Mouse (Mus musculus) limb, embryonic 11.5 days (tissue): ENCODE measurements around the gene Adra1d. TPM values are rescaled to one million over a fixed set of nuclear protein-coding genes. Genes with fewer than 3 reads are reported as not detected.

ENCODE experiments used
- ATAC-seq: fragments of 200-750 bp; cut with Nextera tagmentation; 2 replicates; pipeline ENCODE4 v1.8.0; 2017; ENCODE audit warnings: low read depth; ENCODE audit not compliant: insufficient number of reproducible peaks, low FRiP score, low TSS enrichment
- DNase-seq: peaks from one replicate; pipeline ENCODE4 v3.0.0-alpha.2; 2015; ENCODE audit warnings: low spot score
- H3K27ac ChIP-seq: fragments of 300-500 bp; sonication (generic); replicated peaks from 2 replicates; pipeline ENCODE4 v1.5.1; 2014; ENCODE audit warnings: low read depth, mild to moderate bottlenecking, low read length
- H3K27me3 ChIP-seq: fragments of 300-500 bp; sonication (generic); 2 replicates; pipeline ENCODE4 v1.6.1; 2014; ENCODE audit warnings: mild to moderate bottlenecking, low read length, mixed read lengths; ENCODE audit not compliant: control insufficient read depth, insufficient read depth
- H3K36me3 ChIP-seq: fragments of 300-500 bp; sonication (generic); 2 replicates; pipeline ENCODE4 v1.6.1; 2014; ENCODE audit warnings: mild to moderate bottlenecking, low read length, moderate library complexity, mixed read lengths; ENCODE audit not compliant: control insufficient read depth, insufficient read depth
- H3K4me1 ChIP-seq: fragments of 300-500 bp; sonication (generic); 2 replicates; pipeline ENCODE4 v1.6.1; 2014; ENCODE audit warnings: low read length, mixed read lengths; ENCODE audit not compliant: control insufficient read depth, insufficient read depth
- H3K4me2 ChIP-seq: fragments of 300-500 bp; sonication (generic); 2 replicates; pipeline ENCODE4 v1.6.1; 2014; ENCODE audit warnings: low read depth, mild to moderate bottlenecking, moderate library complexity; ENCODE audit not compliant: severe bottlenecking
- H3K4me3 ChIP-seq: fragments of 300-500 bp; sonication (generic); 2 replicates; pipeline ENCODE4 v1.5.1; 2014; ENCODE audit warnings: low read depth, low read length
- H3K9ac ChIP-seq: fragments of 300-500 bp; sonication (generic); 2 replicates; pipeline ENCODE4 v1.6.1; 2014; ENCODE audit warnings: mild to moderate bottlenecking, low read length
- H3K9me3 ChIP-seq: fragments of 300-500 bp; sonication (generic); 2 replicates; pipeline ENCODE4 v1.6.1; 2016; ENCODE audit warnings: low read length; ENCODE audit not compliant: control insufficient read depth
- WGBS: fragments of 180-500 bp; shearing (Covaris S2); extraction: QIAGEN DNeasy Blood & Tissue Kit; methylation state at CpG from one replicate; pipeline ENCODE4 v1.1.7; 2014; 5-methylcytosine and 5-hydroxymethylcytosine counted together
- polyA plus RNA-seq: library from polyadenylated mRNA; unstranded; fragments of >200 nt; fragmentation: Nextera tagmentation; extraction: Ambion mirVana; gene quantifications from 2 replicates; pipeline ENCODE4 v1.2.1, GENCODE M21; 2014

Adra1d gene
- polyA plus RNA-seq, 1 experiment from 2014 or later, result not detected

DNA sequence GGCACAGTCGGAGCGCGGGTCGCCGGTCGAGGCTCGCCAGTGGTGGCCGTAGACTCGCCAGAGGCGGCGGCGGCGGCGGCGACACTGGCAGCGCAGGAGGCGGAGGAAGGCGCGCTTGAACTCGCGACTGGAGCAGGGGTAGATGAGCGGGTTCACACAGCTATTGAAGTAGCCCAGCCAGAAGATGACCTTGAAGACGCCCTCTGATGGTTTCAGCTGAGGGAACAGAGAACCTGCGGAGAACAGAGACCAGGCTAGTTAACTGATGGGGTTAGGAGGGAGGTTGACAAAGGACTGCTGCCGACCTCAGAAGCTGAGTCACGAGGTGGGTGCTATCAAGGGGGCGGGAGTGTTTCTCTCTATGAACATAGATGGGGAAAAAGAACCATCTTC, 15.8 kb downstream of the Adra1d start:
- no peaks in the 10 kb centered on the region for H3K9me3 ChIP-seq
- peaks cover 38% of the 10 kb centered on the region for H3K27me3 ChIP-seq
- peak overlapping the region; percentile 29 for H3K4me3 ChIP-seq
- no peak overlapping the region for H3K27ac ChIP-seq
- DNase-seq (peak; percentile 50), ATAC-seq (no peak)
- peaks cover 3% of the 10 kb centered on the region; the same call in 1 of the 2 replicates for H3K4me1 ChIP-seq
- H3K4me2 ChIP-seq, result peak overlapping the region; percentile 48
- H3K9ac ChIP-seq, result 0 out of 2 replicates have a peak overlapping the region, but pooled peaks have one; percentile 43
- WGBS, result 1% methylated on average over 27 of the region's 27 CpGs
- no peaks in the 10 kb centered on the region for H3K36me3 ChIP-seq

DNA sequence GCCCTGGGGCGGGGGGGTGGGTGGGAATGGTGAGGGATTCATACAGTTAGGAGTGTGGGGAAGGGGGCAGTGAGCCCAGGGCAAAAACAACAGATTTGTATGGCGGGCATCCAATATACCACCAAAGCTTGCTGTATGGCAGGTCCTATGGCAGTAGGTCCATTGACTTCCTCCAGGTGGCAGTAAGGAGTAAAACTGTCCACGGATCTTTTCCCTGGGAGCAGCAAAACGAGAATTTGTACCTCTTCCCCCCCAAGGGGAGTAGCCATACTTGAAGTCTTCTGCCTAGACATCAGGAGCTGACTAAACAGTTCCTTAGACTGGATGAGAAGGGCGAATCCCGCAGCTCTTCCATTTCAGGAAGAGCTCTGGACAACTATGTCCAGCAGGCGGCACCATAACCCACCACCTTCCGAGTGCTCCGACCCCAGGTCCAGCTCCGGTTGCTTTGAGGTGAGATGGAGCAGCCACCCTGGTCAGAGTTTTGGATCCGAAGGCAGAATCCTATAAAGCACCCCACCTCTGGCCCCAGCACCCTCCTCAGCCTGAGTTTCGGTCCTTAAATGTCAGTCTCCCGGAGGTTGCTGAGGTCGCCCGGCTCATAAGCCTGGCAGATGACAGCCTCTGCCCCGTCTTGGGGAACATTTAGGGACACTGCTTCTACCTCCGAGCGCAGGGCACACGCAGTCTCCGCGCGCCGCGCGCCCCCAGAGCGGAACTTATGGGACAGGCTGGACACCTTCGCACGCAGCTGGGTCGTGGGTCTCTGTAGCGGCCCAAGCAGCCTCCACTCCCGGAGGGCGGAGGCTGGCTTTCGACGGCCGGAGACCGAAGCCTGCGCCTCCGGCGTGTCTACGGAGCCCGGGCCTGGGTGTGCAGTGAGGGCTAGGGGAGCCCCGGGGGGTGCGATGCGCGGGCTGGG, 16.4 kb downstream of the Adra1d start:
- Histone ChIP-seq H3K4me1 (peaks cover 3% of the 10 kb centered on the region; the same call in 1 of the 2 replicates), H3K4me2 (peak overlapping the region; percentile 48), H3K9me3 (no peaks in the 10 kb centered on the region), H3K4me3 (peak overlapping the region; percentile 29), H3K27me3 (peaks cover 38% of the 10 kb centered on the region), H3K36me3 (no peaks in the 10 kb centered on the region), H3K27ac (no peak overlapping the region), H3K9ac (0 out of 2 replicates have a peak overlapping the region, but pooled peaks have one; percentile 43)
- ATAC-seq (peak; percentile 58; the same call in 1 of the 2 replicates), DNase-seq (peak; percentile 82)
- WGBS, result 3% methylated on average over 45 of the region's 45 CpGs

DNA sequence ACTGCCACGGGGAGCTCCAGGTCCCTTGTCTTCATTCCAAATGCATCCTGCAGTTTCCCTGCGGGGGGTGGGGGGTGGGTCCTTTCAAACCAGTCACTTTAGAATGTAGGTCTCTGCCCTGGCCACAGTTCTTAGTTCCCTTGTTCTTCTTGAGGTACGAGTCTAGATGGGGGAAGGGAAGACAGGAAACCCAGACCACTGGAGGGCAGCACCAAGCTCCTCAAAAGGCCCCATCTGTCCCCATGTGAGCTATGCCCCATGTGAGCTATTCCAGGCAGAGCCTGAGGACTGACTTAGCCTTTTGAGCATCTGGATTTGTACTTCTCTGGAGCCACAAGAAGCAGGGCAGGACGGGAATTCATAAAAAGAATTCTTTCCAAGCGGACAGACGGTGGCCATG, 19.6 kb downstream of the Adra1d start:
- DNase-seq (no peak), ATAC-seq (no peak)
- no peak overlapping the region for H3K4me3 ChIP-seq
- H3K9ac ChIP-seq, result no peak overlapping the region
- WGBS, result 24% methylated on average over 6 of the region's 6 CpGs
- H3K4me2 ChIP-seq, result no peak overlapping the region
- no peak overlapping the region for H3K27ac ChIP-seq
- no peaks in the 10 kb centered on the region for H3K36me3 ChIP-seq
- H3K27me3 ChIP-seq, result peaks cover 20% of the 10 kb centered on the region
- no peaks in the 10 kb centered on the region for H3K9me3 ChIP-seq
- peaks cover 3% of the 10 kb centered on the region; the same call in 1 of the 2 replicates for H3K4me1 ChIP-seq

DNA sequence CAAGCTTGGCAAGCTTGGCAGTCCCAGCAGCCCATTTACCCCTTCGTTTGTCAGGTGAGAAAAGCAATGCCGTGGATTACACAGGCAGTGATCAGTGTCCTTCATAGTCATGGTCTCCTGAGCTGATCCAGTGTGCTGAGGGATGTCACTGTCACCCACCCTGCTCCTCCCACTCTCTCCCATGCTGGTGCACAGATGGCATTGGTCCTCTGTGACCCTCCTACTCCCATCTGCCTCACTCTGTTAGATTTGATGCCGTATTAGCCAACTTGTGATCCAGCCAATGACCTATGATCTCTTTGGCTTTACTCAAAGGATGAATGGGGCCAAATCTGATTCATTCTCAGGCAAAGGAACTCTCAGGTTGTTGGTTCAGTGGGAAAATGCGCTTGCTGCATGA, 20.4 kb downstream of the Adra1d start:
- Histone ChIP-seq H3K27me3 (peaks cover 11% of the 10 kb centered on the region), H3K36me3 (no peaks in the 10 kb centered on the region), H3K9me3 (no peaks in the 10 kb centered on the region), H3K4me3 (no peak overlapping the region), H3K4me1 (peaks cover under 1% of the 10 kb centered on the region; the same call in 1 of the 2 replicates), H3K9ac (no peak overlapping the region), H3K27ac (no peak overlapping the region), H3K4me2 (no peak overlapping the region)
- DNase-seq (no peak), ATAC-seq (no peak)
- 85% methylated on average over 4 of the region's 4 CpGs for WGBS

DNA sequence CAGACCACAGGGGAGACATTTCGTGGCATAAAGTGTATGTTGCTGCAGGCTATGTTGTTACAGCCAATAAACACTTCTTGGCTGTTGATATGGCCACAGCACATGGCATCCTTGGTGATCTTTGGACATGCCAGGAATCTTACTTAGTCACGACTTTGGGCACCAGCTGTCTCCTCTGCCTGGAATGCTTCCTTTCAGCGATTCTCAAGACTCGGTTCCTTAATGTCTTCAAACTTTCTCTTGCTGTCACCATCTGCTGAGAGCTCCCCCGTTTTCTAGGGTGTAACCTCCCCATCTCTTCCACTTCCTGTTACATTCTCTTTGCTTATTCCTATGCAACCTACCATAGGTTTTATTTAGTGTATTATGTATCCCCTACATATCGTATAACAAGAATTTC, 22.3 kb downstream of the Adra1d start:
- H3K36me3 ChIP-seq, result no peaks in the 10 kb centered on the region
- no peak overlapping the region for H3K4me2 ChIP-seq
- no peak for ATAC-seq
- WGBS, result 89% methylated on average over 6 of the region's 6 CpGs
- no peak overlapping the region for H3K9ac ChIP-seq
- H3K4me3 ChIP-seq, result no peak overlapping the region
- no peak for DNase-seq
- H3K27ac ChIP-seq, result no peak overlapping the region
- no peaks in the 10 kb centered on the region for H3K27me3 ChIP-seq
- H3K4me1 ChIP-seq, result no peaks in the 10 kb centered on the region
- H3K9me3 ChIP-seq, result no peaks in the 10 kb centered on the region

DNA sequence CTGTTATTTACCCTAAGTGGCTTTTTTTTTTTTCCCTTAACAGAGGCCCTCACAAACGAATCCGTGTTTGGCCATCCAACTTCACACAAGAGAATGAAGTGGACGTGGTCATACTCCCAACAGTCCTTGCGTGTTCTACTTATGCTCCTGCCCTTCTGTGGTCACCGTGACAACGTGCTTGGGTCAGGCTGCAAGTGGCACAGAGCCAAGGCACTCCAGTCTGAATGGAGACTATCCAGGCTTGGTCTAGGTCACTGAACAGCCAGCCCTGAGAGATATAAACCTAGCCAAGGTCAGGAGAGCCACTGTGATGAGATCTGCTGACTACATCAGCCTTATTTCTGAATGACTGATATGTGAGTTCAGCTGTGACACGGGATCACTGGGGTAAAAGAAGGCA, 23.7 kb downstream of the Adra1d start:
- Histone ChIP-seq H3K9me3 (no peaks in the 10 kb centered on the region), H3K4me3 (no peak overlapping the region), H3K4me1 (no peaks in the 10 kb centered on the region), H3K27me3 (no peaks in the 10 kb centered on the region), H3K36me3 (no peaks in the 10 kb centered on the region), H3K9ac (no peak overlapping the region), H3K4me2 (no peak overlapping the region), H3K27ac (no peak overlapping the region)
- DNase-seq, result no peak
- WGBS, result 81% methylated on average over 7 of the region's 7 CpGs
- no peak for ATAC-seq

DNA sequence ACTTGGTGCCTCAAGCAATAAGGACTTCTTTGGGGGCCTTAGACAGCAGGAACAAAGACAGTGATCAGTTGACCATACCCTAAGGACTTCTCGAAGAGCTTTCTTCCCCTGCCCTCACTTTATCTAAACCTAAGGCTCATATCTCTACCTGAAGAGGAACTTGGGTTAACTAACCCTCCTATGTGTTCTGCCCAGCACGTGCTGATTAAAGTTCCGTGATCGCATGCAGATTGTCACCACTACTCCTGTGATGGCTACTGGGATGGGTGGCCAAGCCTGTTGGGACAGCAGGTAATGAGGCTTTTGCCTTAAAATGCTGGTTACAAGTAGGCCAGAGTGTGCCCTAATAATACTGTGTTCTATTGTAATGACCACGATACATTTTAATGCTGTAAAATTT, 26.9 kb downstream of the Adra1d start:
- 89% methylated on average over 5 of the region's 5 CpGs for WGBS
- no peak overlapping the region for H3K4me2 ChIP-seq
- H3K27me3 ChIP-seq, result no peaks in the 10 kb centered on the region
- no peak for ATAC-seq
- no peak overlapping the region for H3K4me3 ChIP-seq
- no peak for DNase-seq
- no peak overlapping the region for H3K9ac ChIP-seq
- no peaks in the 10 kb centered on the region for H3K9me3 ChIP-seq
- H3K4me1 ChIP-seq, result no peaks in the 10 kb centered on the region
- no peak overlapping the region for H3K27ac ChIP-seq
- no peaks in the 10 kb centered on the region for H3K36me3 ChIP-seq

DNA sequence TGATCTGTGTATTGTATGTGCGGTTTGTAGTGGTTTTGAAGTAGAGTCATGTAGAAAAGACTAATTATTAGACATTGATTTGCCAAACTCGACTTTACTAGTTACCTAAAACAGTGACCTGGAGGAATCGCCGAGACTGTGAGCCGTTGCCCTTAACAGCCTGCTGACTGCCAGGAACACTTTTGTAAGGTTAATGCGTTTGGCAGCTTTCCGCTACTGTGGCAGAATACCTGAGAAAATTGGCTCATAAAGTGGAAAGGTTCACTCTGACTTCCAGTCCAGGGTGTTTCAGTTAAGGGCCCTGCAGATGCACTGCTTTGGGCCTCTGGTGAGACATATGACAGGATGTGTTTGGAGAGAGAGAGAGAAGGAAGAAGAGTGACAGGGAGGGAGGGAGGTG, 30.8 kb downstream of the Adra1d start:
- no peaks in the 10 kb centered on the region for H3K4me1 ChIP-seq
- H3K27me3 ChIP-seq, result no peaks in the 10 kb centered on the region
- no peak for DNase-seq
- H3K27ac ChIP-seq, result no peak overlapping the region
- ATAC-seq, result no peak
- H3K4me3 ChIP-seq, result no peak overlapping the region
- no peaks in the 10 kb centered on the region for H3K9me3 ChIP-seq
- H3K4me2 ChIP-seq, result no peak overlapping the region
- 82% methylated on average over 7 of the region's 7 CpGs for WGBS
- H3K36me3 ChIP-seq, result no peaks in the 10 kb centered on the region
- no peak overlapping the region for H3K9ac ChIP-seq
